1 mouse cellular context compared by ENCODE assay signal in genomic region chrX:8131393-8131792, GRCm38 (mm10).
TF ChIP-seq lines count a peak whose summit lies in the region.

No protein-coding gene starts in this region.

TF ChIP-seq in MEL, 35 proteins besides CTCF, POLR2A, EP300 and RAD21:
- TF ChIP-seq MAFK (IDR thresholded peaks at IDR 0.05; ENCODE audit: borderline replicate concordance, low read depth, low read length) (no peak), MEF2A (IDR thresholded peaks at IDR 0.05; ENCODE audit: extremely low read depth, insufficient replicate concordance, low read depth, low read length, poor library complexity, severe bottlenecking) (no peak)
